Mouse (Mus musculus): ENCODE measurements around the gene Snap23. TPM values are rescaled to one million over a fixed set of nuclear protein-coding genes. Genes with fewer than 3 reads are reported as not detected.
A peak's percentile ranks its signal among the peaks of the same experiment; 100 is the strongest.
"Not testable (repeated sequence)": the region's sequence is repeated elsewhere in the genome, so short reads cannot be mapped to it uniquely, and the experiment has no call there.

The Snap23 gene
- polyA plus RNA-seq, 1 experiment: 0.89 TPM

DNA sequence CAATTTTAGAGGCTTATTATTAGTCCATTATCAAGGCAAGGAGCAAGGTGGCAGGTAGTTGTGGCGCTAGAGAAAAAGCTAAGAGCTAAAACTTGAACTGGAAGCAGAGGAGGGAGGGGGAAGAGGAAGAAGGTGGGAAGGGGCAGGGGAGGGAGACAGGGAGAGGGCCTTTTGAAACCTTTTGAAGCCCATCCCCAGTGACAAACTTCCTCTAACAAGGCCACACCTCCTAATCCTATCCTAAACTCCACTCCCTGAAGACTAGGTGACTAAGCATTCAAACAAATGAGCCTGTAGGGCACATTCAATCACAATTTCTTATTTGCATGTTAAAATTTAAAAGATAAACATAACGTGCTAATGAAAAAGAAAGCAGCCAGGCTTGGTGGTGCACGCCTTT lies 8.7 kb upstream of the Snap23 start:
- H3K4me3 ChIP-seq (replicated peaks): no peak overlapping the region
- H3K36me3 ChIP-seq (ENCODE audit: control insufficient read depth): peaks cover 16% of the 10 kb centered on the region
- TF ChIP-seq TAL1 (IDR thresholded peaks at IDR 0.05; ENCODE audit: low read length) (no peak), GATA1 (IDR thresholded peaks at IDR 0.05; ENCODE audit: low read length) (no peak)
- no peaks in the 10 kb centered on the region for H3K27me3 ChIP-seq (ENCODE audit: control insufficient read depth)
- H3K9me3 ChIP-seq (ENCODE audit: control insufficient read depth, low read length): peaks cover 2% of the 10 kb centered on the region; the same call in 1 of the 2 replicates
- H3K4me1 ChIP-seq (ENCODE audit: control insufficient read depth): peaks cover 33% of the 10 kb centered on the region

DNA sequence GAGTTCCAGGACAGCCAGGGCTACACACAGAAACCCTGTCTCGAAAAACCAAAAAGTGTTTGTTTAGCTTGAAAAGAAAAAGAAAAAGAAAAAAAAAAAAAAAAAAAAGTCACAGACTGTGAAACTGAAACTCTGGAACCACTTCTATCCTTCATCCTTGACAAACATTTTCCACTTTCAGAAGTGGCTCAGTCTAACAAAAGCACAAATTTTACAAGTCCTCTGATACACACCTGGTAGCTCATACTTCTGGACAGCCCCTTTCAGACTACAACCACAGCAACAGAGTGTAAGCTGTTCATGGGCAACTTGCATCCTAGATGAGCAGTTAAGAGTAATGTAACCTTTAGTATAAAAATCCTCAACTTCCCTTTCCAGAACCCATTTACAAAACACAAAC lies 5.9 kb upstream of the Snap23 start:
- Histone ChIP-seq H3K36me3 (ENCODE audit: control insufficient read depth) (peaks cover 2% of the 10 kb centered on the region; the same call in 1 of the 2 replicates), H3K27me3 (ENCODE audit: control insufficient read depth) (no peaks in the 10 kb centered on the region), H3K4me3 (replicated peaks) (no peak overlapping the region), H3K9me3 (ENCODE audit: control insufficient read depth, low read length) (no peaks in the 10 kb centered on the region), H3K4me1 (ENCODE audit: control insufficient read depth) (peaks cover 36% of the 10 kb centered on the region)
- TF ChIP-seq TAL1 (IDR thresholded peaks at IDR 0.05; ENCODE audit: low read length): no peak
- TF ChIP-seq GATA1 (IDR thresholded peaks at IDR 0.05; ENCODE audit: low read length): no peak

DNA sequence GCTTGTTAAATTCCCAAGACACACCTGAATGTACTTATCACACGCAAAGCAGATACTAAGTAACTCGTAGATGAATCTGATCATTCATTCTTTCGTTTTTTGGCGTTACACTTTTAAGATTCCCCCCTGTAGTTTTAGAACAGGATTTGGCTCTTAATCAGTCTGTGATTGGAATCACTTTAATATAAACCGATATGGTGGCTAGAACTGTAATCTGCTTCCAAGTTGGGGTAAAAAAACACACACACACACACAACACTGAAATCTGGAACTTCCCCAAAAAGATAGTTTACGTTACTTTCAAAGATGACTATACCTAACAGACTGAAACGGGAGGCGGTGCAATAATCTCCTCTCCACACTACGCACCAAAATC lies 4.6 kb upstream of the Snap23 start:
- TF ChIP-seq TAL1 (IDR thresholded peaks at IDR 0.05; ENCODE audit: low read length) (no peak), GATA1 (IDR thresholded peaks at IDR 0.05; ENCODE audit: low read length) (no peak)
- Histone ChIP-seq H3K4me1 (ENCODE audit: control insufficient read depth) (peaks cover 43% of the 10 kb centered on the region), H3K27me3 (ENCODE audit: control insufficient read depth) (no peaks in the 10 kb centered on the region), H3K4me3 (replicated peaks) (peak overlapping the region; percentile 79), H3K36me3 (ENCODE audit: control insufficient read depth) (no peaks in the 10 kb centered on the region), H3K9me3 (ENCODE audit: control insufficient read depth, low read length) (no peaks in the 10 kb centered on the region)

DNA sequence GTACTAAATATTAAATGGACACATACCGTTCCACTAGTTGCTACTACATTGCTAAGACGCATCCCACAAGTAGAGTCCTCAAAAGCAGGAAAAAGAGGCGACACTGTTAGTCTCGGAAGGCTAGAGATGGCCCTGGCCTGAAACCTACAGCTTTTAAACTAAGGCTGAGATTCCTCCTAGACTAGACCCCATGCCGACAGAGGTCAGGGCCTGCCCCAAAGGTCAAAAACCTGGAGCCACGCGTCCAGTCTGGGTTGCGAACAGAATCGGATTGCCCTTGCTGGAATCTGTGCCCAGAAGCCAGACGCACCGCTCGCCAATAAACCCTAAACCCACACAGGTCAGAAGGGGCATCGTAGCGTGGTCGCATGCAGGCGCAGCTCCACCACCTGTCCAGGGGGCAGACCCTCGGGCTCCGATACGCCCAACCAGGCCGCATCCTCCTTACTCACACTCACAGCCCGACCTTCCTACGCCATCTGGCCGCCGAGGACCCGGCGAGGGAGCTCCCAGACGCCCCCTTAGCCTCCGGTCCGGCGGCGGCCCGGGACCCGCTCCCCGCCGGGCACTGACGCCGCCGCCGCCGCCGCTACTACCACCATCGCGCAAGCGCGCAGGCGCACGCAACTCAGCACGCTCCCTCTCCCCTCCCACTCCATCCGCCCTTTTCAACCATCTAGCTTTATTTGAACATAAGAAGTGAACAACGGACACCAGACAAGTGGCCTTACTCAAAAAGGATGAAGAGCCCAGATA lies 4.1 kb upstream of the Snap23 start, which contains the start of gene Zfp106:
Zfp106 (minus strand) TSS at position 609 of the 756 bp plus-strand sequence.
- Histone ChIP-seq H3K36me3 (ENCODE audit: control insufficient read depth) (no peaks in the 10 kb centered on the region), H3K4me3 (replicated peaks) (peak within 1 kb of the TSS; percentile 79), H3K4me1 (ENCODE audit: control insufficient read depth) (peaks cover 45% of the 10 kb centered on the region), H3K9me3 (ENCODE audit: control insufficient read depth, low read length) (no peaks in the 10 kb centered on the region), H3K27me3 (ENCODE audit: control insufficient read depth) (no peaks in the 10 kb centered on the region)
- no peak for TF ChIP-seq TAL1 (IDR thresholded peaks at IDR 0.05; ENCODE audit: low read length)
- TF ChIP-seq GATA1 (IDR thresholded peaks at IDR 0.05; ENCODE audit: low read length): no peak

DNA sequence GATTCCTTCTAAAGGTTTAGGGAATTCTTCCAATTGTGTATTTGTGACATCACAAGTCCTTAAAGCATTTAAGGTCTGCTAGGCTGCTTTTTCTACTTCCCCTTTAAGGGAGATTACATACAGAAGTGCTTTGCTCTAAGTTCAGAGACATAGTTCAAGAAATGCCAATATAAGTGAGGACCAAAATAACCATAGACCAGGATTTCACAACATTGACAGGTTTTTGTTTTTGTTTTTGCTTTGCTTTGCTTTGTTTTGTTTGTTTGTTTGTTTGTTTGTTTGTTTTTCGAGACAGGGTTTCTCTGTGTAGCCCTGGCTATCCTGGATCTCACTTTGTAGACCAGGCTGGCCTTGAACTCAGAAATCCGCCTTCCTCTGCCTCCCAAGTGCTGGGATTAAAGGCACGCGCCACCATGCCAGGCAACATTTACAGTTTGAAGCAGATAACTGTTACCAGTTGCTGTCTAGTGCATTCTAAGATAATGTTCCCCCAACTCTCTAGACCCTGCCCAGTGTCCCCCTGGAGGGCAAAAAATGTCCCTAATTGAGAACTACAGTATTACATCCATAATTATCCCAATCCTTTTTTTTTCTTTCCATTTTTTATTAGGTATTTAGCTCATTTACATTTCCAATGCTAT lies 2.8 kb upstream of the Snap23 start:
- H3K4me3 ChIP-seq (replicated peaks); H3K9me3 ChIP-seq (ENCODE audit: control insufficient read depth, low read length); H3K27me3 ChIP-seq (ENCODE audit: control insufficient read depth); H3K36me3 ChIP-seq (ENCODE audit: control insufficient read depth): not testable (repeated sequence)
- H3K4me1 ChIP-seq (ENCODE audit: control insufficient read depth): peaks cover 53% of the 10 kb centered on the region

DNA sequence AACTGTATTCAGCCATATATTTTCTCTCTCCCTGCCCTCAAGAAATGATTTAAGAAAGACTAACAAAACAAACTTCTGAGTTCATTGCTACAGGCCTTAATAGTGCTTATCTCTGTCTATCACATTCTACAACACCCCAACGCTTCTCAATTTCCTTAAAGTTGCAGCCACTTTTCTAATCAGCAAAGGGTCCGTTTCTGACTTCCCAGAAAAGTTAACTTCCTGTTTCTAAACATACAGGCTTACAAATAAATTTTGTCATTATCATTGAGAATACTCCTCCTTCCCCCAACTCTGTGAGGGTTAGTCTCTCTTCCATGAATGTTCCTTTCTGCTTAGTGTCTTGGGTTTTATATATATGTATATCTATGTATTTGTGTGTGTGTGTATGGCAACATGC lies 2.1 kb upstream of the Snap23 start:
- TF ChIP-seq TAL1 (IDR thresholded peaks at IDR 0.05; ENCODE audit: low read length): no peak
- no peak for TF ChIP-seq GATA1 (IDR thresholded peaks at IDR 0.05; ENCODE audit: low read length)
- Histone ChIP-seq H3K4me3 (replicated peaks) (no peak overlapping the region), H3K36me3 (ENCODE audit: control insufficient read depth) (no peaks in the 10 kb centered on the region; the same call in 1 of the 2 replicates), H3K4me1 (ENCODE audit: control insufficient read depth) (peaks cover 53% of the 10 kb centered on the region), H3K9me3 (ENCODE audit: control insufficient read depth, low read length) (no peaks in the 10 kb centered on the region), H3K27me3 (ENCODE audit: control insufficient read depth) (no peaks in the 10 kb centered on the region)

DNA sequence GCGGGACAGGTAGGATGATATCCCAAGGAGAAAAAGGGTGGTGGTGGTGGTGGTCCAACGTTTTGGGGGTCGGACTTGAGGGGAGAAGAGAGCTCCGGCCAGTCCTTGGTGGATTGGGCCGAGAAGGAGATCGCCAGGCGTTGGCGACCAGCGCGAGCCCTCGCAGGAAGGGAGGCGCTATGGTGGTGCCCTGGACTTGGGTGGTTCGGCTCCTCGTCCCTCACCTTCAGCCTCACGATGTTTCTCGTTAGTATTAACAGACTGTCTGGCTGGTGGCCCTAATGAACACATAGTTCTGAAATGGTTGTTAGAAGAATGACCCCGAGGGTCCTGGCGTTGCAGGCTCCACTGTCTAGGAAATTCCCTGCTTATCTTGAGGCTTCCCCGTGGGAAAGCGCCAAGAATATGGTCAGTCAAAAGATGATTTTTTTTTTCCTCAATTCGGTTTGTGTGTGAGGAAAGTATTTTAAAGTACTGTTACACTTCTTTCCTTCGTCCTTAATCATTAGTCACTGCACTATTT lies 388 bp downstream of the Snap23 start:
- H3K4me3 ChIP-seq (replicated peaks): peak overlapping the region; percentile 69
- H3K36me3 ChIP-seq (ENCODE audit: control insufficient read depth): peaks cover 9% of the 10 kb centered on the region
- no peaks in the 10 kb centered on the region for H3K27me3 ChIP-seq (ENCODE audit: control insufficient read depth)
- TF ChIP-seq TAL1 (IDR thresholded peaks at IDR 0.05; ENCODE audit: low read length) (no peak), GATA1 (IDR thresholded peaks at IDR 0.05; ENCODE audit: low read length) (no peak)
- H3K4me1 ChIP-seq (ENCODE audit: control insufficient read depth): peaks cover 55% of the 10 kb centered on the region
- H3K9me3 ChIP-seq (ENCODE audit: control insufficient read depth, low read length): no peaks in the 10 kb centered on the region

DNA sequence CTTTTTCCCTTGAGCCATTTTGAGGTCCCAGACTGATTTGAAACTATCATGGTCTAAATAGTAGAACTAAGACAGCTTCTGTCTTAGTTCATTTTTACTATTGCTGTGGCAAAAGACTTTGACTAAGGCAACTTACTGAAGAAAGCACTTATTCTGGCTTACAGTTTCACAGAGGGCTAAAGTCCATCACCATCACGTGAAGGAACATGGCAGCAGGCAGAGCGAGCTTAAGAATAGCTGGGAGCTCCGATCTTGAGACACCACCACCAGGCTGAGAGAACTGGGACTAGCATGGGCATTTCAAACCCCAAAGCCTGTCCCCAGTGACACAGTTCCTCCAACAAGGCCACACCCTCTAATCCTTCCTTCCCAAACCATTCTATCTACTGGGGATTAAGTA lies 3.6 kb downstream of the Snap23 start:
- H3K4me1 ChIP-seq (ENCODE audit: control insufficient read depth): peaks cover 40% of the 10 kb centered on the region
- TF ChIP-seq GATA1 (IDR thresholded peaks at IDR 0.05; ENCODE audit: low read length) (no peak), TAL1 (IDR thresholded peaks at IDR 0.05; ENCODE audit: low read length) (no peak)
- no peaks in the 10 kb centered on the region for H3K27me3 ChIP-seq (ENCODE audit: control insufficient read depth)
- no peak overlapping the region for H3K4me3 ChIP-seq (replicated peaks)
- peaks cover 11% of the 10 kb centered on the region for H3K36me3 ChIP-seq (ENCODE audit: control insufficient read depth)
- no peaks in the 10 kb centered on the region for H3K9me3 ChIP-seq (ENCODE audit: control insufficient read depth, low read length)

DNA sequence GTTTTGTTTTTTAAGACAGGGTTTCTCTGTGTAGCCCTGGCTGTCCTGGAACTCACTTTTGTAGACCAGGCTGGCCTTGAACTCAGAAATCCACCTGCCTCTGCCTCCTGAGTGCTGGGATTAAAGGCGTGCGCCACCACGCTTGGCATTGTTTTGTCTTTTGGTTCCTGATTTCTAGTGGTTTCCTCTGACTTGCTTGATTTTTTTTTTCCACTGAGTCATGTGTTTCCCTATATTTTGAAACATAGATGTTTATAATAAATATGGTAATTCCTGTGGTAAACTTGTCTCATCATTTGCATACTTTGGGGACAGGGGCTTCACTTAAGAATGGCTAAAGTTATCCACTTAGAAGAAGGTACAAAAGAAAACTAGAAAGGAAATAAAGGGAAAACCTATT lies 4.7 kb downstream of the Snap23 start:
- not testable (repeated sequence) for H3K9me3 ChIP-seq (ENCODE audit: control insufficient read depth, low read length); H3K4me3 ChIP-seq (replicated peaks); H3K27me3 ChIP-seq (ENCODE audit: control insufficient read depth)
- H3K36me3 ChIP-seq (ENCODE audit: control insufficient read depth): peaks cover 11% of the 10 kb centered on the region
- peaks cover 43% of the 10 kb centered on the region for H3K4me1 ChIP-seq (ENCODE audit: control insufficient read depth)

All from erythroblast, embryonic 14.5 days (primary cell).